Mouse (Mus musculus): ENCODE measurements around the gene Nfic. TPM values are rescaled to one million over a fixed set of nuclear protein-coding genes. Genes with fewer than 3 reads are reported as not detected.

Gene Nfic
- polyA plus RNA-seq, 1 experiment from 2014 or later, result 24.5 TPM

DNA sequence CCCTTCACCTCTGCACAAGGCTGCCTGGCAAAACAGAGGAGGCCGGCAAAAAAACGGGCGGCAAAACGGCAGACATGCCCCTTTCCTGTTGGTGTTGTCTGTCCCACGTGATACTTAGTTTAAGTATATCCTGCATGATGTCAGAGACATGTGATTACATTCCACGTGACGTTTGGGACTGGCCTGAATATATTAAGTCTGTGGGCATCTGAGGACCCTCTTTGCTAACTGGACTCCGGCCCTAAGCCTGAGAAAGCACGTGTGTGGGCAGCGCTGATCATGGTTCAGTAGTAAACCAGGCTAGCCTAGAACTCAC is 54.3 kb downstream of the Nfic start:
- peaks cover 32% of the 10 kb centered on the region for H3K4me1 ChIP-seq (ENCODE audit: control insufficient read depth, insufficient read depth, low read depth, low read length)
- no peak for ATAC-seq
- 28% methylated on average over 10 of the region's 10 CpGs for WGBS
- H3K9me3 ChIP-seq (ENCODE audit: control insufficient read depth, low read length), result no peaks in the 10 kb centered on the region
- peaks cover 17% of the 10 kb centered on the region for H3K36me3 ChIP-seq (ENCODE audit: control insufficient read depth, insufficient read depth, low read length)
- no peak overlapping the region for H3K4me3 ChIP-seq (ENCODE audit: low read length)
- H3K27me3 ChIP-seq (replicated peaks; ENCODE audit: control insufficient read depth, insufficient read depth, low read length), result no peaks in the 10 kb centered on the region
- peak overlapping the region; percentile 81 for H3K27ac ChIP-seq (ENCODE audit: low read depth, low read length)
- H3K4me2 ChIP-seq (ENCODE audit: low read length), result peak overlapping the region; percentile 27
- peak overlapping the region; percentile 29; the same call in 1 of the 2 replicates for H3K9ac ChIP-seq (ENCODE audit: low read depth, low read length)

DNA sequence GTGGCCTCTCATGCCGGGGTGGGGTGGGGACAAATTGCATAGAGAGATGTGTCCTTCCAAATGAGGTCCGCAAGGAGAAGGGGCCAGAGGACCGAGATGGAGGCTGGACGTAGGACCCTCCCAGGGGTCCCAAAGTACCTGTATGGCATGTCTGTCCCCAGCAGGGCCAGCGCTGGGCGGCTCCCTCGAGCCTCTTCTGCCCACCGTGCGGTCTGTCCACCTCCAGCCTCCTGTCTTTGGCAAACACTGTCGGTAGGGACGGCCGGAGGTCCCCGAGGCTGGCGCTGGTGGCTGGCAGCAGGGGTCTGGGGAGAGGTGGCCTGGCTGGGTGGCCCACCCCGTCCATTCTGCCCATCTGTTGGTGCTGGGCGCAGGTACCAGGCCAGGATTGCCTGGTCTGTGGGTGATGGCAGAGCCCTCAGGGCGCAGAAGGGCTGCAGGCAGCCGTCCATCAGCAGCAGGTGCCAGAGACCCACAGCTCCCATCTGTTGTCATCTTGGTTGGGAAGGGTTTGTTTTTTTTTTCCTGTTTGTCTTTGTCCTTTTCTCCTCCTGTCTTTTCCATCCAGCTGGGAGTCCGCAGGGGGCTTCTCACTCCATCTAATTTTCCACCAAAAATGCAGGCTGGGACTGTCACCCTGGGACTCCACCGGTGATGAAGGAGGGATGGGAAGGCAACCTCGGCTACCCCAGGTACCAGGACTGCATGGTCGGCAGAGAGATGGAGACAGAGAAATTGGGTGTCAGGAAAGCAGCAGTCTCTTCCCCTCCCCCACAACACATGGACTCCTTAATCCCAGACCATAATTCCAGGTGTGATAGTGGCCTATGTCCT is 54.8 kb downstream of the Nfic start:
- no peaks in the 10 kb centered on the region for H3K9me3 ChIP-seq (ENCODE audit: control insufficient read depth, low read length)
- H3K27me3 ChIP-seq (replicated peaks; ENCODE audit: control insufficient read depth, insufficient read depth, low read length), result no peaks in the 10 kb centered on the region
- WGBS, result 43% methylated on average over 18 of the region's 22 CpGs
- H3K4me3 ChIP-seq (ENCODE audit: low read length), result peak overlapping the region; percentile 3
- peaks cover 13% of the 10 kb centered on the region for H3K36me3 ChIP-seq (ENCODE audit: control insufficient read depth, insufficient read depth, low read length)
- peak overlapping the region; percentile 29 for H3K9ac ChIP-seq (ENCODE audit: low read depth, low read length)
- peak overlapping the region; percentile 81 for H3K27ac ChIP-seq (ENCODE audit: low read depth, low read length)
- peak overlapping the region; percentile 27 for H3K4me2 ChIP-seq (ENCODE audit: low read length)
- ATAC-seq, result no peak
- peaks cover 32% of the 10 kb centered on the region for H3K4me1 ChIP-seq (ENCODE audit: control insufficient read depth, insufficient read depth, low read depth, low read length)

DNA sequence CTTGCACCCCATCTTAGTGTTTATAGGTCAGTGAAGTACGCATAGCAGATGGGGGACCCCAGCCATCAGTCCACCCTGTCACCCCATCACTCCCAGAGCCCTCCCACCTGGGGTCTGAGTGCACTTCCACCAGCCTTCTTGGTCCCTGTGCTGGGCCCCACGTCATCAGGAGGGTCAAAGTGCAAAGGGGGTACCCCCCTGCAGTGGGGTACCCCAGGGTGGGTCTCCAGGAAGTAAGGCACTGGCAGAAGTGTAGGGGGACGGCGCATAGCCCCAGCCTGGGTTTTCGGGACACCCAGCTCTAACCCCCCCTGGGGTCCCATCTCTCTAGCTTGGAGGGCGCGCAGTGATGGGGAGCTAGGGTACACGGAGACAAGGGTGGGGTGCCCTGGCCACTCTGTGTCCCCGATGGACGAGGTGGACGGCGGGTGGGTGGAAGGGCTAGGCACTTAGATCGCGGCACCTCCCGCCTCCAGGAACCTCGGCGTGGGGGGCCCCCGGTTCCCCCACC is 55.6 kb downstream of the Nfic start:
- peak overlapping the region; percentile 3; the same call in 1 of the 2 replicates for H3K4me3 ChIP-seq (ENCODE audit: low read length)

DNA sequence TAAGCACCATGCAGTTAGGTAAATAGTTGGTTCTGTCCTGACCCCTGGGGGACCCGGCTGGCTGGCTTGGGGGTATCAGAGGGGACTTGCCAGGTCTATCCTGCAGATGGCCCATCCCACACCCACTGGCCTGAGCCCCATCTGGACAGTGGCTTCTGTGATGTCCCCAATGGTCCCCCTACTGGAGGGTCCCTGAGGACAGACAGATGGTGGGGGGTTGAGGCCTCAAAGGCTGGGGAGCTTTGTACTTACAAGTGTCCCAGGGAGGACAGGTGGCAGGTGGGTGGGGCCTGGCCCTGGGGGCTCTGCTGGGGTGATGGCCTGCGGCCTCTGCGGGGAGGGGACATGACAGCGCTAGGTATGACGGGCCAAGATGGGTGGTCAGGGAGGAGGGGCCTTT is 56.1 kb downstream of the Nfic start:
- Histone ChIP-seq H3K4me1 (ENCODE audit: control insufficient read depth, insufficient read depth, low read depth, low read length) (peaks cover 32% of the 10 kb centered on the region), H3K27me3 (replicated peaks; ENCODE audit: control insufficient read depth, insufficient read depth, low read length) (no peaks in the 10 kb centered on the region), H3K9me3 (ENCODE audit: control insufficient read depth, low read length) (no peaks in the 10 kb centered on the region), H3K4me2 (ENCODE audit: low read length) (no peak overlapping the region), H3K4me3 (ENCODE audit: low read length) (no peak overlapping the region), H3K36me3 (ENCODE audit: control insufficient read depth, insufficient read depth, low read length) (peaks cover 9% of the 10 kb centered on the region), H3K9ac (ENCODE audit: low read depth, low read length) (no peak overlapping the region), H3K27ac (ENCODE audit: low read depth, low read length) (no peak overlapping the region)
- WGBS, result 67% methylated on average over 5 of the region's 5 CpGs
- ATAC-seq, result no peak

More for the DNA sequence above, 55.6 kb downstream of the Nfic start:
- Histone ChIP-seq H3K4me1 (ENCODE audit: control insufficient read depth, insufficient read depth, low read depth, low read length) (peaks cover 32% of the 10 kb centered on the region), H3K27ac (ENCODE audit: low read depth, low read length) (peak overlapping the region; percentile 72; the same call in 1 of the 2 replicates), H3K9me3 (ENCODE audit: control insufficient read depth, low read length) (no peaks in the 10 kb centered on the region), H3K9ac (ENCODE audit: low read depth, low read length) (no peak overlapping the region), H3K36me3 (ENCODE audit: control insufficient read depth, insufficient read depth, low read length) (peaks cover 12% of the 10 kb centered on the region), H3K27me3 (replicated peaks; ENCODE audit: control insufficient read depth, insufficient read depth, low read length) (no peaks in the 10 kb centered on the region), H3K4me2 (ENCODE audit: low read length) (peak overlapping the region; percentile 27)
- 74% methylated on average over 18 of the region's 18 CpGs for WGBS
- no peak for ATAC-seq

DNA sequence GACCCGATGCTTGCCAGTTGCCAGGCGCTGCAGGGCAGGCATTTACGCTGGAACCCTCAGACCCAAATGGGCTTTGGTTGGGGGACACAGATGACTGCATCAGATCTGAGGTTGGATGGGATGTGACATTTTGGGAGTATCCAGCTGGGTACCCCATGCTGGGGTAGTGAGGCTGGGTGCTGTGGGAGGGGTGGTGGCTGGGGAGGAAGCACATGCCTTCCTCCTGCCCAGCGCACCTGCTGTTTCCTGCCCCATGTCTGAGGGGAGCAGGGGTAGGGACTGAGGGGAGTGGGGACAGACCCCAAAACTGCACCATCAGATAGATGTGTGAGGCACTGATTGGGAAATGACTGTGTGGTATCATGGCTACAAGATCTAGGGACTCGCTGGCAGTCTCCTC is 58.7 kb downstream of the Nfic start:
- Histone ChIP-seq H3K9ac (ENCODE audit: low read depth, low read length) (no peak overlapping the region), H3K27ac (ENCODE audit: low read depth, low read length) (peak overlapping the region; percentile 4; the same call in 1 of the 2 replicates), H3K4me1 (ENCODE audit: control insufficient read depth, insufficient read depth, low read depth, low read length) (peaks cover 25% of the 10 kb centered on the region), H3K27me3 (replicated peaks; ENCODE audit: control insufficient read depth, insufficient read depth, low read length) (no peaks in the 10 kb centered on the region), H3K4me2 (ENCODE audit: low read length) (no peak overlapping the region), H3K36me3 (ENCODE audit: control insufficient read depth, insufficient read depth, low read length) (peaks cover 6% of the 10 kb centered on the region), H3K4me3 (ENCODE audit: low read length) (no peak overlapping the region), H3K9me3 (ENCODE audit: control insufficient read depth, low read length) (no peaks in the 10 kb centered on the region)
- no peak for ATAC-seq
- 43% methylated on average over 5 of the region's 5 CpGs for WGBS

DNA sequence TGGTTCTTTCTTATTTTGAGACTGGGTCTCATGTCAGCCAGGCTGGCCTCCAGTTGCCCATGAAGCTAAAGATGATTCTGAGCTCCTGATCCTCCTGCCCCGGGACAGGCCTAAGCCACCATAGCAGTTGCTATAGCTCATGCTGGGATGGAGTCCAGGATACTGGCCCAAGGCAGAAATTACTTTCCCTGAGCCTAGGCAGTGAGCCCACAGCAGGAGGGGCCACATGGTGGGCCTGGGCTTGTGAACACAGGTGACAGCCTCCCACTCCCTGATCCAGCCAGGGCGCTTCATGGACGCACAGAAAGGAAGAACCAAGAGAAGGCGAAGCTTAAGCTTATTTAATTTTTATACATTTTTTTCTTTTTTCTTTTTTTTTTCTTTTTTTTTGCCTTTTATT is 59.6 kb downstream of the Nfic start:
- 75% methylated on average over 4 of the region's 4 CpGs for WGBS
- no peak overlapping the region for H3K4me2 ChIP-seq (ENCODE audit: low read length)
- H3K4me3 ChIP-seq (ENCODE audit: low read length), result no peak overlapping the region
- H3K27me3 ChIP-seq (replicated peaks; ENCODE audit: control insufficient read depth, insufficient read depth, low read length), result no peaks in the 10 kb centered on the region
- H3K9ac ChIP-seq (ENCODE audit: low read depth, low read length), result no peak overlapping the region
- peaks cover 16% of the 10 kb centered on the region for H3K4me1 ChIP-seq (ENCODE audit: control insufficient read depth, insufficient read depth, low read depth, low read length)
- no peak overlapping the region for H3K27ac ChIP-seq (ENCODE audit: low read depth, low read length)
- H3K9me3 ChIP-seq (ENCODE audit: control insufficient read depth, low read length), result no peaks in the 10 kb centered on the region
- peaks cover 6% of the 10 kb centered on the region for H3K36me3 ChIP-seq (ENCODE audit: control insufficient read depth, insufficient read depth, low read length)
- no peak for ATAC-seq

DNA sequence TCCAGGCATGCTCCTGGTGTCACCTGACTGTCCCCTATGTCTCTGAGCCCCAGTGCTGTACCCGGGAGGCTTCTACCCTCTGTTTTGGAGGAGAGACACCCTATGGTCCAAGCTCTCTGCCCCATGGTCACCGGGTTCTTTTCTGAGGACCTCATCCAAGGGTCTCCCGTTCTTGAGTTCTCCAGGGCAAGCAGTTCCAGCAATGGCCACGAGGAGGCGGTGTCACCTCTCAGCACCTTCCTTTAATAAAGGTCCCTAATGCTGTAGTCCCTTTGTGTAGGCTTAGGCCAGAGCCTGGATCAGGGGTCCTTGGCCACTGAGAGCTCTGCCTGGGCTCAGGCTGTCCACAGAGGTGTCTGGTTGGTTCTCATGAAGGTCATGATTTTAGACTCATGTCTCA is 60.3 kb downstream of the Nfic start:
- H3K4me1 ChIP-seq (ENCODE audit: control insufficient read depth, insufficient read depth, low read depth, low read length), result peaks cover 20% of the 10 kb centered on the region
- no peak overlapping the region for H3K4me2 ChIP-seq (ENCODE audit: low read length)
- H3K9me3 ChIP-seq (ENCODE audit: control insufficient read depth, low read length), result no peaks in the 10 kb centered on the region
- no peak overlapping the region for H3K27ac ChIP-seq (ENCODE audit: low read depth, low read length)
- no peak overlapping the region for H3K9ac ChIP-seq (ENCODE audit: low read depth, low read length)
- no peak for ATAC-seq
- no peak overlapping the region for H3K4me3 ChIP-seq (ENCODE audit: low read length)
- WGBS, result 18% methylated on average over 5 of the region's 5 CpGs
- no peaks in the 10 kb centered on the region for H3K27me3 ChIP-seq (replicated peaks; ENCODE audit: control insufficient read depth, insufficient read depth, low read length)
- peaks cover 4% of the 10 kb centered on the region for H3K36me3 ChIP-seq (ENCODE audit: control insufficient read depth, insufficient read depth, low read length)

DNA sequence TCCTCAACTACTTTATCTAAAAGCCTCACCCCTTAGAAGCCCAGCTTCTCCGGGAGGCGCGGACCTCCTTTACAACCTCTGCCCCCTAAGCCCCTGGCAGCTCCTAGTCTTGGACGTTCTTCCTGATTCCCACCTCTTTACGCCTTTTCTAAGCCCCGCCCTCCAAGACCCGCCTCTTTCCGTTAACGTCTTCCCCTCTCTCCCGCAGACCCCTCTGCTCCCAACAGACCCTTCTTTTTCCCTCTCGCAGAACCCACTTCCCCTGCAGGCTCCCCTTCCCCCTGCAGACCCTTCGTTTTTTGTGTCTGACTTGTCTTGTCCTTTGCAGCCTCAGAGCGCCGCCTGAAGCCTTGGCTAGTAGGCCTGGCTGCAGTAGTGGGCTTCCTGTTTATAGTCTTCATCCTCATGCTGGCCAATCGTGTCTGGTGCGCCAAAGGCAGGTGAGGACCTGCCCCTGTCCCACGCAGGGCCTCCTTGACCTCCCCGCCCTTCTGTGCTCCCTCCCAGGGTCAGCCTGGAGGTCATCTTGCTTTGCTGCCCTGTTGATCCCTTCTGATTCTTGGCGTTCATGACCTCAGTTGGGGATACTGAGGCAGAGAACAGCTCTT is 61.9 kb downstream of the Nfic start:
- H3K36me3 ChIP-seq (ENCODE audit: control insufficient read depth, insufficient read depth, low read length), result peaks cover 5% of the 10 kb centered on the region; the same call in 1 of the 2 replicates
- no peaks in the 10 kb centered on the region for H3K9me3 ChIP-seq (ENCODE audit: control insufficient read depth, low read length)
- peak overlapping the region; percentile 57 for H3K9ac ChIP-seq (ENCODE audit: low read depth, low read length)
- H3K4me2 ChIP-seq (ENCODE audit: low read length), result peak overlapping the region; percentile 41
- 6% methylated on average over 19 of the region's 19 CpGs for WGBS
- H3K27me3 ChIP-seq (replicated peaks; ENCODE audit: control insufficient read depth, insufficient read depth, low read length), result no peaks in the 10 kb centered on the region
- H3K4me1 ChIP-seq (ENCODE audit: control insufficient read depth, insufficient read depth, low read depth, low read length), result peaks cover 23% of the 10 kb centered on the region
- ATAC-seq, result no peak
- peak overlapping the region; percentile 14 for H3K4me3 ChIP-seq (ENCODE audit: low read length)
- H3K27ac ChIP-seq (ENCODE audit: low read depth, low read length), result peak overlapping the region; percentile 37; the same call in 1 of the 2 replicates

DNA sequence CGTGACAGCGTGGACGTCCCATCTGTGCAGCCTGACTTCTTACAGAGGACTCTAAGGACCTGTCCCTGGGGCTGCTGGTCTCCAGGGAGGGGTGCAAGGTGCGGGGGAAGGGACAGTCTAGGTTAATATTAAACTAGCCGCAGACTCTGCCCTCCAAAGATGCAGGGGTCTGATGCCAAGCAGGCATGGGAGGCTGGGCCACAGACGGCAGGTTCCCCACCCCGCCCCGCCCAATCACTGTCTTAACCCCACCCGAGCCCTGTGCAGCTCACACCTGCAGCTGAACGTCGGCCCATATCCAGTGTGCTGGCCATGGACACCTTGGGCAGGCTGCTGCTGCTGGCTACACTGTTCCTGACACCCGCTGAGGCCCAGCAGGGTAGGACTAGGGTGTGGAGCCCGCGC is 62.7 kb downstream of the Nfic start, which contains the start of gene Smim24:
Gene Smim24, plus strand, starts transcription at position 271 of the 405 bp plus-strand sequence.
- H3K27me3 ChIP-seq (replicated peaks; ENCODE audit: control insufficient read depth, insufficient read depth, low read length), result no peaks in the 10 kb centered on the region
- peaks cover 23% of the 10 kb centered on the region for H3K4me1 ChIP-seq (ENCODE audit: control insufficient read depth, insufficient read depth, low read depth, low read length)
- peak within 1 kb of the TSS; percentile 57 for H3K9ac ChIP-seq (ENCODE audit: low read depth, low read length)
- no peaks in the 10 kb centered on the region for H3K9me3 ChIP-seq (ENCODE audit: control insufficient read depth, low read length)
- WGBS, result 65% methylated on average over 14 of the region's 14 CpGs
- ATAC-seq, result no peak
- peak within 1 kb of the TSS; percentile 14 for H3K4me3 ChIP-seq (ENCODE audit: low read length)
- peak within 1 kb of the TSS; percentile 37; the same call in 1 of the 2 replicates for H3K27ac ChIP-seq (ENCODE audit: low read depth, low read length)
- H3K4me2 ChIP-seq (ENCODE audit: low read length), result peak within 1 kb of the TSS; percentile 41
- peaks cover 11% of the 10 kb centered on the region for H3K36me3 ChIP-seq (ENCODE audit: control insufficient read depth, insufficient read depth, low read length)
